Mouse (Mus musculus) cerebellum, adult 2 months (tissue): ENCODE data around the gene Fndc8.

Experiments
- CTCF ChIP-seq: fragments of 200-500 bp; IDR thresholded peaks from 2 replicates; pipeline ENCODE4 v1.5.1; 2011; ENCODE audit warnings: low read depth, mild to moderate bottlenecking, control low read depth, low read length, moderate library complexity, borderline replicate concordance; ENCODE audit not compliant: insufficient read depth
- POLR2A ChIP-seq: fragments of 200-500 bp; IDR thresholded peaks from 2 replicates; pipeline ENCODE4 v1.6.1; 2011; ENCODE audit warnings: low read length, control low read depth, borderline replicate concordance; ENCODE audit not compliant: insufficient read depth

- TF ChIP-seq CTCF (no peak), POLR2A (no peak)
Measured at GRCm38 (mm10) chr11:82920768-82921167, 28.8 kb downstream of the Fndc8 start.
